ENCODE assay signal across 7 mouse cellular contexts in the genomic region with DNA sequence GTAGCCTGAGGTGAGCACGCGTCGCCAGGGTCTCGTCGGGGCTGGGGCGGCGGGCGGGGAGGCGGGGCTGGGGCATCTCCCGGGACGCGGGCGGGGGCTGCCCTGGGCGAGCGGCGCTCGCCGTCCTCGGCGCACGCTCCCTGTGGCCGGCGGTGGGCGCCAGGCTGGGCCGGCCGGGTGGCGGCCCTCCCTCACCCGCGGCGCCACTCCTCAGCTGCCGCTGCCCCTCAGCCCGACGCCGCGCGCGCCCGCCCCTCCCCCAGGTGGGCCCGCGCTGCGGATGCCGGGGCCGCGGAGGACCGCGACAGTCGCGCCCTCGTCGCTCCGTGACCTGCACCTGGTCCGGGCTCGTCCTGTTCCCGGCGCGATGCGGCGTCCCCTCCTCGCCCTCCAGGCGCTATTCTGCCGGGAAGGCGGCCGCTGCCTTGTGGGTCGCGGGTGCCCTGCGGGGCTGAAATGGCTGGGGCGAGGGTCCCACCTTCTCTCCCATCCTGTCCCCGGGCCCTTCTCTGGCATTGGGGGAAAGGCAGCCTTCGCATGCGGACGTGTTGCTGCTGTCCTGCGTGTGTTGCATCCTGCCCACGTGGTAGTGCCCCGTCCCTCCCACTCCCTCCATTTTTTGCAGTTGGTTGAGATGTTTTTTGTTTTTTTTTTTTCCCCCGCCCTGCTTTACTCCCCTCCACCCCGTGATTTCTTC. TPM values are rescaled to one million over a fixed set of nuclear protein-coding genes. Genes with fewer than 3 reads are reported as not detected.
DNase-seq lines count a peak whose midpoint lies in the region; ATAC-seq lines count a peak whose summit lies in the region.

No protein-coding gene starts in this region.

- no peaks in the 10 kb centered on the region for H3K27me3 ChIP-seq in forebrain, embryonic 12.5 days

- no peaks in the 10 kb centered on the region for H3K9me3 ChIP-seq in forebrain, embryonic 12.5 days

- no peak; the same call in 1 of the 2 replicates for ATAC-seq in forebrain, embryonic 12.5 days (ENCODE audit: low FRiP score)
- peak; percentile 36 for ATAC-seq in megakaryocyte, adult 5-6 weeks (ENCODE audit: poor library complexity, severe bottlenecking)

- H3K4me2 ChIP-seq in forebrain, embryonic 12.5 days, result peak overlapping the region; percentile 77

- peaks cover 21% of the 10 kb centered on the region for H3K4me1 ChIP-seq in forebrain, embryonic 12.5 days

- H3K9ac ChIP-seq in forebrain, embryonic 12.5 days, result peak overlapping the region; percentile 97

- intact Hi-C loops in heart, postnatal 25 days (cut with DNase I), result loop anchor here (2.0 to 10.0 kb wide), 3 partner anchors 85 to 215 kb away; a partner anchor contains a TSS

- peak overlapping the region; percentile 87 for H3K4me3 ChIP-seq in forebrain, embryonic 12.5 days (replicated peaks)

- no peaks in the 10 kb centered on the region for H3K36me3 ChIP-seq in forebrain, embryonic 12.5 days (replicated peaks)

- WGBS in forebrain, embryonic 12.5 days, result 0% methylated on average over 53 of the region's 76 CpGs

- peak overlapping the region; percentile 99 for H3K27ac ChIP-seq in forebrain, embryonic 12.5 days

- peak; percentile 58 for DNase-seq in MN1 (ENCODE audit: low spot score)
- DNase-seq in brain, adult 2 months (ENCODE audit: low read depth, low spot score), result peak; percentile 70
- peak; percentile 20 for DNase-seq in heart, postnatal 25 days (ENCODE audit: low spot score)
- DNase-seq in layer of hippocampus, postnatal 14 days (ENCODE audit: low spot score in 2 of 2), result peak; percentile 32 to 37
- peak; percentile 61 to 71 for DNase-seq in right cerebral cortex, postnatal 10 days (ENCODE audit: low spot score in 2 of 2)

RNA-seq across cellular contexts. Expression of a gene that starts 0.7 kb away (rescaled TPM):
- 3.1 and 4.4 TPM in 2 replicates for polyA plus RNA-seq in forebrain, embryonic 12.5 days (2016; fragmentation: Nextera tagmentation; extraction: Ambion mirVana)
- total RNA-seq in heart, postnatal 25 days (2021), result 1 to 10 TPM; 5.4 to 5.5 TPM
- 10 to 100 TPM; 30.4 to 34.4 TPM for total RNA-seq in layer of hippocampus, postnatal 14 days (2021)
- 0.69 and 1.6 TPM in 2 replicates for total RNA-seq in megakaryocyte, adult 5-6 weeks (2015)
- 0.28 and 0.59 TPM in 2 replicates for total RNA-seq in megakaryocyte, adult 5-6 weeks (2017)

RNA-seq across cellular contexts. Expression of a gene that starts 3.2 kb away (rescaled TPM):
- 31.7 and 32.6 TPM in 2 replicates for polyA plus RNA-seq in forebrain, embryonic 12.5 days (2016; fragmentation: Nextera tagmentation; extraction: Ambion mirVana)
- total RNA-seq in heart, postnatal 25 days (2021), result 10 to 100 TPM; 30.6 to 34.9 TPM
- 10 to 100 TPM; 69.3 to 77.3 TPM for total RNA-seq in layer of hippocampus, postnatal 14 days (2021)
- 21.3 and 31.6 TPM in 2 replicates for total RNA-seq in megakaryocyte, adult 5-6 weeks (2015)
- total RNA-seq in megakaryocyte, adult 5-6 weeks (2017), result 13.4 and 15.4 TPM in 2 replicates

RNA-seq across cellular contexts. Expression of a gene that starts 47.6 kb away (rescaled TPM):
- polyA plus RNA-seq in forebrain, embryonic 12.5 days (2016; fragmentation: Nextera tagmentation; extraction: Ambion mirVana), result 8.5 and 11.2 TPM in 2 replicates
- total RNA-seq in heart, postnatal 25 days (2021), result under 1 TPM; 0.31 to 0.67 TPM
- total RNA-seq in layer of hippocampus, postnatal 14 days (2021), result 10 to 100 TPM; 19.5 to 21.4 TPM
- not detected in 2 replicates for total RNA-seq in megakaryocyte, adult 5-6 weeks (2015)
- not detected in 2 replicates for total RNA-seq in megakaryocyte, adult 5-6 weeks (2017)

Comparison
In these comparisons a context has a peak if more than half of its experiments do, and no peak if none do; other contexts are left out.
1. DNase-seq: peak in every context shown above with its lines; median percentile 70 in brain, adult 2 months; 66 in right cerebral cortex, postnatal 10 days; 58 in MN1; 34 in layer of hippocampus, postnatal 14 days; 20 in heart, postnatal 25 days.
2. RNA of a gene that starts 0.7 kb away (total RNA-seq): 30.4 to 34.4 TPM in layer of hippocampus, postnatal 14 days; 5.4 to 5.5 TPM in heart, postnatal 25 days and 0.28 to 1.6 TPM in megakaryocyte, adult 5-6 weeks; every median in the first group is over 4 times any median in the second.
3. RNA of a gene that starts 47.6 kb away (total RNA-seq): 19.5 to 21.4 TPM in layer of hippocampus, postnatal 14 days; 0.31 to 0.67 TPM in heart, postnatal 25 days and not detected in megakaryocyte, adult 5-6 weeks; every median in the first group is over 10 times any median in the second.